ENCODE assay signal across 20 mouse cellular contexts in the genomic region with DNA sequence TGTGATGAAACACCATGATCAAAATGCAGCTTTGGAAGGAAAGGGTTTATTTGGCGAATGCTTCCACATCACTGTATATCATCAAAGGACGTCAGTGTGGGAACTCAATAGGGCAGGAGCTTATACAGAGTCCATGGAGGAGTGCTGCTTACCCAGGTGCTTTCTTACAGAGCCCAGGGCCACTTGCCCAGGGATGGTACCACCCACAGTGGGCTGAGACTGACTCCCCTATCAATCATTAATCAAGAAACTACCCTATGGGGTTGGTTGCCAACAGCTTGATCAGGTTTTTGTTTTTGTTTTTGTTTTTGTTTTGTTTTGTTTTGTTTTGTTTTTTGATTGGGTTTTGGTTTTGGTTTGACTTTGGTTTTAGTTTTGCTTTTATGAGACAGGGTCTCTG. TPM values are rescaled to one million over a fixed set of nuclear protein-coding genes. Genes with fewer than 3 reads are reported as not detected.
"Had no signal": no experiment of that assay in that cellular context is flagged by ENCODE, and none has a peak within 500 bp of the region (broad histone marks: within the 10 kb centered on the region; RNA-seq: fewer than 3 reads in every experiment).

No protein-coding gene starts in this region.

- H3K9me3 ChIP-seq: midbrain, embryonic 10.5 days; midbrain, embryonic 12.5 days; neural tube, embryonic 13.5 days; neural tube, embryonic 15.5 days had no signal

- H3K27me3 ChIP-seq: midbrain, embryonic 12.5 days; neural tube, embryonic 13.5 days; neural tube, embryonic 15.5 days had no signal

- H3K9ac ChIP-seq: lung, embryonic 14.5 days; midbrain, embryonic 12.5 days; neural tube, embryonic 13.5 days; neural tube, embryonic 15.5 days had no signal

- H3K27ac ChIP-seq: midbrain, embryonic 10.5 days; midbrain, embryonic 12.5 days; neural tube, embryonic 13.5 days; neural tube, embryonic 15.5 days had no signal

- ATAC-seq: midbrain, embryonic 16.5 days had no signal

- DNase-seq: lung, adult 18-20 months; lung, embryonic 14.5 days; lung, postnatal 10 days; lung, postnatal 4 days; midbrain, embryonic 14.5 days; retina, postnatal 1 day; right cerebral cortex, adult 18-20 months; right cerebral cortex, postnatal 25 days; right cerebral cortex, postnatal 4 days; spleen, adult 18-20 months; thymus, adult 18-20 months; thymus, postnatal 14 days; thymus, postnatal 36 days had no signal

- H3K4me1 ChIP-seq: midbrain, embryonic 10.5 days; midbrain, embryonic 12.5 days; neural tube, embryonic 13.5 days had no signal

- H3K4me2 ChIP-seq: lung, embryonic 14.5 days; midbrain, embryonic 12.5 days; neural tube, embryonic 13.5 days; neural tube, embryonic 15.5 days had no signal

- H3K4me3 ChIP-seq: midbrain, embryonic 10.5 days; midbrain, embryonic 12.5 days; myocyte; neural tube, embryonic 13.5 days; neural tube, embryonic 15.5 days had no signal

RNA-seq across cellular contexts. Expression of a gene that starts 47.1 kb away (rescaled TPM):
- polyA plus RNA-seq: myocyte; neural tube, embryonic 11.5 days; neural tube, embryonic 13.5 days had no signal
